Mouse (Mus musculus) 416B (cell line): ENCODE data around the gene Fbn1.

ENCODE experiments used
- DNase-seq: peaks from one replicate; pipeline ENCODE4 v3.0.0; 2011; ENCODE audit warnings: low read depth

Gene Fbn1

GRCm38 (mm10) chr2:125334163-125334562 lies 173.6 kb downstream of the Fbn1 start:
- DNase-seq: peak; percentile 74

- DNase-seq: no peak
These were observed 176.2 kb downstream of the Fbn1 start for GRCm38 (mm10) chr2:125331581-125331980.

GRCm38 (mm10) chr2:125330506-125330905 lies 177.3 kb downstream of the Fbn1 start:
- DNase-seq: peak; percentile 22

- DNase-seq: no peak
These were observed 182.5 kb downstream of the Fbn1 start for GRCm38 (mm10) chr2:125325125-125325855.

- no peak for DNase-seq
These were observed 183.3 kb downstream of the Fbn1 start for GRCm38 (mm10) chr2:125324455-125324854.

GRCm38 (mm10) chr2:125323347-125323746 lies 184.4 kb downstream of the Fbn1 start:
- no peak for DNase-seq

- DNase-seq: no peak
These were observed 185.2 kb downstream of the Fbn1 start for GRCm38 (mm10) chr2:125322581-125322980.

GRCm38 (mm10) chr2:125321071-125321470 lies 186.7 kb downstream of the Fbn1 start:
- DNase-seq: no peak

- DNase-seq: no peak
These were observed 188.1 kb downstream of the Fbn1 start for GRCm38 (mm10) chr2:125319651-125320050.

- peak; percentile 61 for DNase-seq
These were observed 189.3 kb downstream of the Fbn1 start for GRCm38 (mm10) chr2:125318371-125319061.

- no peak for DNase-seq
These were observed 192.6 kb downstream of the Fbn1 start for GRCm38 (mm10) chr2:125315203-125315602.

GRCm38 (mm10) chr2:125314169-125314925 lies 193.4 kb downstream of the Fbn1 start:
- DNase-seq: no peak

GRCm38 (mm10) chr2:125309710-125310109 lies 198.1 kb downstream of the Fbn1 start:
- DNase-seq: no peak

GRCm38 (mm10) chr2:125305671-125306070 lies 202.1 kb downstream of the Fbn1 start:
- no peak for DNase-seq

- DNase-seq: no peak
These were observed 203.0 kb downstream of the Fbn1 start for GRCm38 (mm10) chr2:125304746-125305145.

- DNase-seq: peak; percentile 45
These were observed 203.9 kb downstream of the Fbn1 start for GRCm38 (mm10) chr2:125303764-125304384.

GRCm38 (mm10) chr2:125302625-125302924 lies 205.2 kb downstream of the Fbn1 start:
- DNase-seq: no peak

- no peak for DNase-seq
These were observed 205.7 kb downstream of the Fbn1 start for GRCm38 (mm10) chr2:125301877-125302624.

- DNase-seq: no peak
These were observed 209.0 kb downstream of the Fbn1 start for GRCm38 (mm10) chr2:125298841-125299240.

GRCm38 (mm10) chr2:125295526-125295925 lies 212.3 kb downstream of the Fbn1 start:
- DNase-seq: no peak

GRCm38 (mm10) chr2:125293969-125294491 lies 213.8 kb downstream of the Fbn1 start:
- no peak for DNase-seq

- no peak for DNase-seq
These were observed 215.2 kb downstream of the Fbn1 start for GRCm38 (mm10) chr2:125292616-125293015.
